Mouse (Mus musculus) midbrain, embryonic 11.5 days (tissue): ENCODE results near the gene Whrn. TPM values are rescaled to one million over a fixed set of nuclear protein-coding genes. Genes with fewer than 3 reads are reported as not detected.
A peak's percentile ranks its signal among the peaks of the same experiment; 100 is the strongest.

Experiments
- ATAC-seq: fragments of 200-750 bp; cut with Nextera tagmentation; 2 replicates; pipeline ENCODE4 v1.8.0; 2017; ENCODE audit warnings: moderate TSS enrichment, moderate library complexity; ENCODE audit not compliant: low FRiP score
- DNase-seq: peaks from one replicate; pipeline ENCODE4 v3.0.0; 2015; ENCODE audit warnings: low spot score; ENCODE audit errors: missing footprints
- H3K27ac ChIP-seq: fragments of 300-500 bp; sonication (generic); 2 replicates; pipeline ENCODE4 v1.5.1; 2014; ENCODE audit warnings: low read depth, low read length
- H3K27me3 ChIP-seq: fragments of 300-500 bp; sonication (generic); 2 replicates; pipeline ENCODE4 v1.6.1; 2014; ENCODE audit warnings: mild to moderate bottlenecking, low read length, moderate library complexity, mixed read lengths; ENCODE audit not compliant: control insufficient read depth, insufficient read depth
- H3K36me3 ChIP-seq: fragments of 300-500 bp; sonication (generic); 2 replicates; pipeline ENCODE4 v1.6.1; 2014; ENCODE audit warnings: mild to moderate bottlenecking, low read length, moderate library complexity, mixed read lengths; ENCODE audit not compliant: control insufficient read depth, insufficient read depth
- H3K4me1 ChIP-seq: fragments of 300-500 bp; sonication (generic); 2 replicates; pipeline ENCODE4 v1.6.1; 2014; ENCODE audit warnings: low read length; ENCODE audit not compliant: control insufficient read depth, insufficient read depth
- H3K4me2 ChIP-seq: fragments of 300-500 bp; sonication (generic); 2 replicates; pipeline ENCODE4 v1.6.1; 2014; ENCODE audit warnings: mild to moderate bottlenecking, moderate library complexity
- H3K4me3 ChIP-seq: fragments of 300-500 bp; sonication (generic); 2 replicates; pipeline ENCODE4 v1.5.1; 2014; ENCODE audit warnings: low read depth, low read length
- H3K9ac ChIP-seq: fragments of 300-500 bp; sonication (generic); 2 replicates; pipeline ENCODE4 v1.6.1; 2014; ENCODE audit warnings: low read length
- H3K9me3 ChIP-seq: fragments of 300-500 bp; sonication (generic); 2 replicates; pipeline ENCODE4 v1.6.1; 2016; ENCODE audit warnings: low read length; ENCODE audit not compliant: control insufficient read depth
- WGBS: fragments of 180-500 bp; shearing (Covaris S2); extraction: QIAGEN DNeasy Blood & Tissue Kit; methylation state at CpG from one replicate; pipeline ENCODE4 v1.1.7; 2014; 5-methylcytosine and 5-hydroxymethylcytosine counted together
- polyA plus RNA-seq: library from polyadenylated mRNA; unstranded; fragments of >200 nt; fragmentation: Nextera tagmentation; extraction: Ambion mirVana; gene quantifications from 2 replicates; pipeline ENCODE4 v1.2.1, GENCODE M21; 2014

The Whrn gene
- polyA plus RNA-seq, 1 experiment from 2014 or later, result 9.1 TPM

GRCm38 (mm10) chr4:63474439-63474838 is 21.4 kb downstream of the Whrn start:
- DNase-seq, result no peak
- WGBS, result 16% methylated on average over 2 of the region's 2 CpGs
- ATAC-seq, result peak; percentile 48

GRCm38 (mm10) chr4:63467338-63467737 is 28.5 kb downstream of the Whrn start:
- no peak for DNase-seq
- peaks cover 5% of the 10 kb centered on the region; the same call in 1 of the 2 replicates for H3K4me1 ChIP-seq
- H3K9me3 ChIP-seq, result no peaks in the 10 kb centered on the region
- H3K9ac ChIP-seq, result no peak overlapping the region
- WGBS, result 76% methylated on average over 10 of the region's 10 CpGs
- no peak overlapping the region for H3K4me2 ChIP-seq
- H3K36me3 ChIP-seq, result peaks cover 4% of the 10 kb centered on the region
- no peaks in the 10 kb centered on the region for H3K27me3 ChIP-seq
- no peak for ATAC-seq
- no peak overlapping the region for H3K27ac ChIP-seq
- no peak overlapping the region for H3K4me3 ChIP-seq

More at GRCm38 (mm10) chr4:63474439-63474838, 21.4 kb downstream of the Whrn start:
- H3K27me3 ChIP-seq, result no peaks in the 10 kb centered on the region
- H3K27ac ChIP-seq, result no peak overlapping the region
- H3K4me1 ChIP-seq, result peaks cover 17% of the 10 kb centered on the region
- no peak overlapping the region for H3K4me3 ChIP-seq
- no peak overlapping the region for H3K9ac ChIP-seq
- no peaks in the 10 kb centered on the region for H3K9me3 ChIP-seq
- H3K4me2 ChIP-seq, result no peak overlapping the region
- no peaks in the 10 kb centered on the region for H3K36me3 ChIP-seq

GRCm38 (mm10) chr4:63466192-63466591 is 29.6 kb downstream of the Whrn start:
- DNase-seq (no peak), ATAC-seq (no peak)
- WGBS, result 71% methylated on average over 6 of the region's 6 CpGs
- H3K27me3 ChIP-seq, result no peaks in the 10 kb centered on the region
- H3K4me1 ChIP-seq, result peaks cover 5% of the 10 kb centered on the region; the same call in 1 of the 2 replicates
- no peaks in the 10 kb centered on the region for H3K9me3 ChIP-seq
- no peak overlapping the region for H3K27ac ChIP-seq
- no peak overlapping the region for H3K4me2 ChIP-seq
- peaks cover 4% of the 10 kb centered on the region for H3K36me3 ChIP-seq
- H3K4me3 ChIP-seq, result no peak overlapping the region
- H3K9ac ChIP-seq, result no peak overlapping the region

GRCm38 (mm10) chr4:63460876-63461525 is 34.8 kb downstream of the Whrn start:
- peaks cover 16% of the 10 kb centered on the region for H3K4me1 ChIP-seq
- H3K27me3 ChIP-seq, result no peaks in the 10 kb centered on the region
- H3K4me2 ChIP-seq, result no peak overlapping the region
- H3K9me3 ChIP-seq, result no peaks in the 10 kb centered on the region
- H3K27ac ChIP-seq, result no peak overlapping the region
- no peaks in the 10 kb centered on the region for H3K36me3 ChIP-seq
- H3K9ac ChIP-seq, result no peak overlapping the region
- 72% methylated on average over 7 of the region's 7 CpGs for WGBS
- no peak for ATAC-seq
- no peak overlapping the region for H3K4me3 ChIP-seq
- no peak for DNase-seq

GRCm38 (mm10) chr4:63459141-63459789 is 36.5 kb downstream of the Whrn start:
- peak; percentile 69 for ATAC-seq
- Histone ChIP-seq H3K4me2 (peak overlapping the region; percentile 20; the same call in 1 of the 2 replicates), H3K9me3 (no peaks in the 10 kb centered on the region), H3K27me3 (no peaks in the 10 kb centered on the region), H3K4me3 (no peak overlapping the region), H3K9ac (peak overlapping the region; percentile 14; the same call in 1 of the 2 replicates), H3K36me3 (no peaks in the 10 kb centered on the region), H3K4me1 (peaks cover 15% of the 10 kb centered on the region), H3K27ac (peak overlapping the region; percentile 4; the same call in 1 of the 2 replicates)
- 13% methylated on average over 16 of the region's 16 CpGs for WGBS
- DNase-seq, result peak; percentile 90

- no peak for ATAC-seq
- no peaks in the 10 kb centered on the region for H3K36me3 ChIP-seq
- no peak overlapping the region for H3K4me2 ChIP-seq
- 30% methylated on average over 5 of the region's 5 CpGs for WGBS
- H3K9me3 ChIP-seq, result no peaks in the 10 kb centered on the region
- no peak overlapping the region for H3K9ac ChIP-seq
- no peak overlapping the region for H3K27ac ChIP-seq
- no peak for DNase-seq
- H3K4me1 ChIP-seq, result peaks cover 15% of the 10 kb centered on the region
- H3K27me3 ChIP-seq, result no peaks in the 10 kb centered on the region
- no peak overlapping the region for H3K4me3 ChIP-seq
Observed at GRCm38 (mm10) chr4:63456547-63456946, 39.2 kb downstream of the Whrn start.

- Histone ChIP-seq H3K4me1 (peaks cover 5% of the 10 kb centered on the region), H3K27me3 (no peaks in the 10 kb centered on the region), H3K36me3 (0 out of 2 replicates have a peak, but pooled peaks cover 3% of the 10 kb centered on the region), H3K9ac (no peak overlapping the region), H3K9me3 (no peaks in the 10 kb centered on the region), H3K4me2 (no peak overlapping the region), H3K4me3 (no peak overlapping the region), H3K27ac (no peak overlapping the region)
- ATAC-seq, result no peak
- no peak for DNase-seq
- WGBS, result 87% methylated on average over 6 of the region's 6 CpGs
Observed at GRCm38 (mm10) chr4:63453939-63454513, 41.8 kb downstream of the Whrn start.

GRCm38 (mm10) chr4:63452555-63452954 is 43.2 kb downstream of the Whrn start:
- Histone ChIP-seq H3K36me3 (0 out of 2 replicates have a peak, but pooled peaks cover 3% of the 10 kb centered on the region), H3K4me3 (no peak overlapping the region), H3K4me2 (no peak overlapping the region), H3K4me1 (no peaks in the 10 kb centered on the region), H3K27me3 (no peaks in the 10 kb centered on the region), H3K27ac (no peak overlapping the region), H3K9me3 (no peaks in the 10 kb centered on the region), H3K9ac (no peak overlapping the region)
- ATAC-seq (no peak), DNase-seq (no peak)
- WGBS, result 74% methylated on average over 3 of the region's 3 CpGs

GRCm38 (mm10) chr4:63450551-63450950 is 45.2 kb downstream of the Whrn start:
- no peak overlapping the region for H3K27ac ChIP-seq
- H3K4me1 ChIP-seq, result no peaks in the 10 kb centered on the region
- ATAC-seq (no peak), DNase-seq (no peak)
- H3K4me3 ChIP-seq, result no peak overlapping the region
- H3K9ac ChIP-seq, result no peak overlapping the region
- H3K9me3 ChIP-seq, result no peaks in the 10 kb centered on the region; the same call in 1 of the 2 replicates
- no peaks in the 10 kb centered on the region for H3K27me3 ChIP-seq
- 81% methylated on average over 5 of the region's 5 CpGs for WGBS
- H3K4me2 ChIP-seq, result no peak overlapping the region
- 0 out of 2 replicates have a peak, but pooled peaks cover 6% of the 10 kb centered on the region for H3K36me3 ChIP-seq
